Mouse (Mus musculus): ENCODE results near the gene Sbds. TPM values are rescaled to one million over a fixed set of nuclear protein-coding genes. Genes with fewer than 3 reads are reported as not detected.

Gene Sbds
- polyA plus RNA-seq, 1 experiment, result 43.2 TPM

- TF ChIP-seq FOSL1 (IDR thresholded peaks at IDR 0.05; ENCODE audit: insufficient read depth, low read length, poor library complexity, severe bottlenecking) (no peak), USF1 (IDR thresholded peaks at IDR 0.05; ENCODE audit: low read depth) (no peak), MAX (IDR thresholded peaks at IDR 0.05) (no peak), MYOG (IDR thresholded peaks at IDR 0.05; ENCODE audit: control insufficient read depth, extremely low read depth, insufficient read length) (no peak), CEBPB (IDR thresholded peaks at IDR 0.05; ENCODE audit: low read depth) (no peak), CTCF (IDR thresholded peaks at IDR 0.05; ENCODE audit: control insufficient read depth, insufficient read depth, insufficient read length) (no peak), MYOD1 (IDR thresholded peaks at IDR 0.05; ENCODE audit: control insufficient read depth, insufficient read length, low read depth) (no peak)
- no peak overlapping the region for H3K4me3 ChIP-seq (ENCODE audit: insufficient read depth, poor library complexity, severe bottlenecking)
- H3ac ChIP-seq (ENCODE audit: control insufficient read depth, insufficient read length, low read depth), result no peak overlapping the region
- H3K79me2 ChIP-seq (ENCODE audit: control insufficient read depth, insufficient read depth), result no peaks in the 10 kb centered on the region
- H3K27me3 ChIP-seq (ENCODE audit: control insufficient read depth, insufficient read depth, insufficient read length), result no peaks in the 10 kb centered on the region
- peaks cover 29% of the 10 kb centered on the region for H3K36me3 ChIP-seq (ENCODE audit: control insufficient read depth, insufficient read depth)
- no peaks in the 10 kb centered on the region for H3K79me3 ChIP-seq (ENCODE audit: low read depth)
Measured at GRCm38 (mm10) chr5:130294598-130294997, 39.3 kb upstream of the Sbds start.

DNA sequence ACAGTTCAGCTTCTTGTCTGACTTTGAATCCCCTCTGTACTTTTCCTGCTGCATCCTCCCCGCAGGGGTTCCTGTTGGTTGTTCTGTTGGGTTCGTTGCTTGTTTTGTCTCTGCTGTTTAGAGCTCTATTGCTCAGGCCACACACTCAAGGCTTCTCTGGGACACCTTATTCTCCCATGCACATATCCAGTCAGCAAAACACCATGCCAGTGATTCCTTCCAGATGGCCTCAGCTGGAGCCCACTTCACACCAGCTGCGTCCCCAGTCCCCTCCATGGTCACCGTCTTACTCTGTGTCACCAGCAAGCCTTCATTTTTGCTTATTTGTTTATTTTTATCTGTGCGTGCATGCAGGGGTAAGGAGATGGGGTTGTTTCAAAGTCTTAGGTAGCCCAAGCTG is 38.6 kb upstream of the Sbds start:
- Histone ChIP-seq H3K36me3 (ENCODE audit: control insufficient read depth, insufficient read depth) (peaks cover 28% of the 10 kb centered on the region), H3K79me2 (ENCODE audit: control insufficient read depth, insufficient read depth) (no peaks in the 10 kb centered on the region), H3K79me3 (ENCODE audit: low read depth) (no peaks in the 10 kb centered on the region), H3K27me3 (ENCODE audit: control insufficient read depth, insufficient read depth, insufficient read length) (no peaks in the 10 kb centered on the region), H3K4me3 (ENCODE audit: insufficient read depth, poor library complexity, severe bottlenecking) (no peak overlapping the region), H3ac (ENCODE audit: control insufficient read depth, insufficient read length, low read depth) (no peak overlapping the region)
- no peak for TF ChIP-seq CTCF (IDR thresholded peaks at IDR 0.05; ENCODE audit: control insufficient read depth, insufficient read depth, insufficient read length)

- Histone ChIP-seq H3K4me3 (ENCODE audit: insufficient read depth, poor library complexity, severe bottlenecking) (no peak overlapping the region), H3K36me3 (ENCODE audit: control insufficient read depth, insufficient read depth) (peaks cover 19% of the 10 kb centered on the region), H3K79me3 (ENCODE audit: low read depth) (no peaks in the 10 kb centered on the region), H3K27me3 (ENCODE audit: control insufficient read depth, insufficient read depth, insufficient read length) (no peaks in the 10 kb centered on the region), H3K79me2 (ENCODE audit: control insufficient read depth, insufficient read depth) (no peaks in the 10 kb centered on the region), H3ac (ENCODE audit: control insufficient read depth, insufficient read length, low read depth) (no peak overlapping the region)
- TF ChIP-seq CEBPB (IDR thresholded peaks at IDR 0.05; ENCODE audit: low read depth) (no peak), USF1 (IDR thresholded peaks at IDR 0.05; ENCODE audit: low read depth) (no peak), MAX (IDR thresholded peaks at IDR 0.05) (no peak), MYOG (IDR thresholded peaks at IDR 0.05; ENCODE audit: control insufficient read depth, extremely low read depth, insufficient read length) (no peak), FOSL1 (IDR thresholded peaks at IDR 0.05; ENCODE audit: insufficient read depth, low read length, poor library complexity, severe bottlenecking) (no peak), CTCF (IDR thresholded peaks at IDR 0.05; ENCODE audit: control insufficient read depth, insufficient read depth, insufficient read length) (no peak), MYOD1 (IDR thresholded peaks at IDR 0.05; ENCODE audit: control insufficient read depth, insufficient read length, low read depth) (no peak)
Measured at GRCm38 (mm10) chr5:130292976-130293375, 37.6 kb upstream of the Sbds start.

- H3K4me3 ChIP-seq (ENCODE audit: insufficient read depth, poor library complexity, severe bottlenecking), result no peak overlapping the region
- no peak overlapping the region for H3ac ChIP-seq (ENCODE audit: control insufficient read depth, insufficient read length, low read depth)
- no peaks in the 10 kb centered on the region for H3K27me3 ChIP-seq (ENCODE audit: control insufficient read depth, insufficient read depth, insufficient read length)
- H3K36me3 ChIP-seq (ENCODE audit: control insufficient read depth, insufficient read depth), result peaks cover 13% of the 10 kb centered on the region
- TF ChIP-seq MYOD1 (IDR thresholded peaks at IDR 0.05; ENCODE audit: control insufficient read depth, insufficient read length, low read depth) (no peak), USF1 (IDR thresholded peaks at IDR 0.05; ENCODE audit: low read depth) (no peak), CTCF (IDR thresholded peaks at IDR 0.05; ENCODE audit: control insufficient read depth, insufficient read depth, insufficient read length) (no peak), MAX (IDR thresholded peaks at IDR 0.05) (no peak), CEBPB (IDR thresholded peaks at IDR 0.05; ENCODE audit: low read depth) (no peak), FOSL1 (IDR thresholded peaks at IDR 0.05; ENCODE audit: insufficient read depth, low read length, poor library complexity, severe bottlenecking) (no peak), MYOG (IDR thresholded peaks at IDR 0.05; ENCODE audit: control insufficient read depth, extremely low read depth, insufficient read length) (no peak)
- no peaks in the 10 kb centered on the region for H3K79me2 ChIP-seq (ENCODE audit: control insufficient read depth, insufficient read depth)
- H3K79me3 ChIP-seq (ENCODE audit: low read depth), result no peaks in the 10 kb centered on the region
Measured at GRCm38 (mm10) chr5:130290775-130291174, 35.4 kb upstream of the Sbds start.

DNA sequence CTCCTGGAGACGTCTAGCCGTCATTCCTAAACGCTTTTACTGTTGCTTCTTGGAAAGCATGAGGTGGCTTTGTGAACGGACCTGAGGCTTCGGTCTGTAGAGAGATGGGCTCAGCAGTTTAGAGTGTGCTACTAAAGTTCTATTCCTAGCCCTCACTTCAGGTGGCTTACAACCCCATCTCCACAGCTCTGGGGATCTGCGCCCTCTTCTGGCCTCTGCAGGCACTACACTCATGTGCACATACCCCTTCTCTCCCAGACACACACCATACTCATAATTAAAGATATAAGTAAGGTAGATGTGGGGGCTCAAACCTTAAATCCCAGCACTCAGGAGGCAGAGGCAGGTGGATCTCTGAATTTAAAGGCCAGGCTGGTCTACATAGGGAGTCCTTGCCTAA is 34.9 kb upstream of the Sbds start:
- H3ac ChIP-seq (ENCODE audit: control insufficient read depth, insufficient read length, low read depth), result no peak overlapping the region
- H3K79me2 ChIP-seq (ENCODE audit: control insufficient read depth, insufficient read depth), result no peaks in the 10 kb centered on the region
- H3K36me3 ChIP-seq (ENCODE audit: control insufficient read depth, insufficient read depth), result peaks cover 13% of the 10 kb centered on the region
- H3K79me3 ChIP-seq (ENCODE audit: low read depth), result no peaks in the 10 kb centered on the region
- no peak for TF ChIP-seq MYOG (IDR thresholded peaks at IDR 0.05; ENCODE audit: control insufficient read depth, extremely low read depth, insufficient read length)
- H3K4me3 ChIP-seq (ENCODE audit: insufficient read depth, poor library complexity, severe bottlenecking), result no peak overlapping the region
- no peaks in the 10 kb centered on the region for H3K27me3 ChIP-seq (ENCODE audit: control insufficient read depth, insufficient read depth, insufficient read length)

DNA sequence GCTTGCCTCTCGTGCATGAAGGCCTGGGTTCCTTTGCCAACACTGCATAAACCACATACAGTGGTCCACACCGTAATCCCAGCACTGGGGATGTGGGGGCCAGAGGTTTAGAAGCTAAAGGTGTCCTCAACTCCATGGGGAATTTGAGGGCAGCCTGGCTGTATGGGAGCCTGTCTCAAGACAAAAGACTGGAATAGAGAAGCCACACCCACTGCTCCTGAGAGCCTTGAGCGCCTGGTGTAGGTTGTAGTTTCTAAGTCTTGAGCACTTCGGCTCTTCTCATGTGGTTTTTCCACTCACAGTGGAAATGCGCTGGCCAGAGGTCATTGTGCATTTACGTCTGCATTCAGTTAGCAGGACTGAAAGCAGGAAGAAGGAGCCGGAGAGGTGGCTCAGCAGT is 32.8 kb upstream of the Sbds start:
- Histone ChIP-seq H3ac (ENCODE audit: control insufficient read depth, insufficient read length, low read depth) (no peak overlapping the region), H3K79me2 (ENCODE audit: control insufficient read depth, insufficient read depth) (no peaks in the 10 kb centered on the region), H3K36me3 (ENCODE audit: control insufficient read depth, insufficient read depth) (peaks cover 25% of the 10 kb centered on the region), H3K79me3 (ENCODE audit: low read depth) (no peaks in the 10 kb centered on the region), H3K27me3 (ENCODE audit: control insufficient read depth, insufficient read depth, insufficient read length) (no peaks in the 10 kb centered on the region), H3K4me3 (ENCODE audit: insufficient read depth, poor library complexity, severe bottlenecking) (no peak overlapping the region)
- TF ChIP-seq CEBPB (IDR thresholded peaks at IDR 0.05; ENCODE audit: low read depth), result no peak
- no peak for TF ChIP-seq CTCF (IDR thresholded peaks at IDR 0.05; ENCODE audit: control insufficient read depth, insufficient read depth, insufficient read length)
- no peak for TF ChIP-seq FOSL1 (IDR thresholded peaks at IDR 0.05; ENCODE audit: insufficient read depth, low read length, poor library complexity, severe bottlenecking)
- TF ChIP-seq MAX (IDR thresholded peaks at IDR 0.05), result no peak
- no peak for TF ChIP-seq USF1 (IDR thresholded peaks at IDR 0.05; ENCODE audit: low read depth)
- TF ChIP-seq MYOG (IDR thresholded peaks at IDR 0.05; ENCODE audit: control insufficient read depth, extremely low read depth, insufficient read length), result no peak
- TF ChIP-seq MYOD1 (IDR thresholded peaks at IDR 0.05; ENCODE audit: control insufficient read depth, insufficient read length, low read depth), result no peak
